Mouse (Mus musculus) thymus, adult 2 months (tissue): ENCODE results near the gene Dcpp2.

Experiments
- CTCF ChIP-seq: fragments of 200-500 bp; IDR thresholded peaks from 2 replicates; pipeline ENCODE4 v1.5.1; 2012; ENCODE audit warnings: mild to moderate bottlenecking, control low read depth, low read length, moderate library complexity, borderline replicate concordance; ENCODE audit not compliant: control insufficient read depth, poor library complexity, insufficient read depth; ENCODE audit errors: extremely low read depth
- POLR2A ChIP-seq: fragments of 200-500 bp; IDR thresholded peaks from 2 replicates; pipeline ENCODE4 v1.6.1; 2012; ENCODE audit warnings: mild to moderate bottlenecking, low read length, control low read depth, moderate library complexity; ENCODE audit not compliant: control insufficient read depth, poor library complexity, insufficient read depth; ENCODE audit errors: extremely low read depth

DNA sequence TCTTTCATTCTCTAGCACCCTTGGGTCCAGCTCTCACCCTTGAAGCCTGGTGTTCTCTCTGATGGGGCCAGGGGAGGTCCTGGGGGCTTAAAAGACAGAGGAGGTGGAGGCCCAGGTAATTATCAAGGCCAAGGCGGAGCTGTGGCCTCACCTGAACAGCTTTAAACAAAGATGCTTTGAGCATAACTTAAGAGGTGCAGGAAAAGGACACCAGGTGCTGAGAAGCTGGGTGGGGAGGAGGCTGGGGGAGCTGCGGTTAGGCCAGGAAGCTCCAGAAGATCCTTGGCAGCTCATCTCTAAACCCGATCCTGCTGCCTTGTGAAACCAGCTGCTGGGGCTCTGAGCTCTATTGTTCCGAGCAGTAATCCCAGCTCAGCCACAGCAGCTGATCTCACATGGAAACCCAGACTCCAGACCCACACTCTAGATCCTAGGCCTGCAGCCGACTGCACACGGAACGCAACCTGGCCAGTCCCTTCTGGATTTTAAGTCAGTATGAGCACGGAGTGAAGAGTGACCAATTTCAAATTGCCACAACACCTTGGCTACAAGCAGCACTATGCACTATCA is 44.6 kb upstream of the Dcpp2 start, which contains the start of gene Prss33:
- TF ChIP-seq POLR2A (no peak), CTCF (no peak)
